Mouse (Mus musculus) liver, embryonic 14.5 days (tissue): ENCODE data around the gene Xirp1.

Experiments used
- CTCF ChIP-seq: IDR thresholded peaks from 2 replicates; pipeline ENCODE4 v1.5.1; 2016; ENCODE audit warnings: antibody characterized with exemption, low read depth, control low read depth
- EP300 ChIP-seq: IDR thresholded peaks from 2 replicates; pipeline ENCODE4 v1.6.1; 2016; ENCODE audit warnings: antibody characterized with exemption, low read depth

DNA sequence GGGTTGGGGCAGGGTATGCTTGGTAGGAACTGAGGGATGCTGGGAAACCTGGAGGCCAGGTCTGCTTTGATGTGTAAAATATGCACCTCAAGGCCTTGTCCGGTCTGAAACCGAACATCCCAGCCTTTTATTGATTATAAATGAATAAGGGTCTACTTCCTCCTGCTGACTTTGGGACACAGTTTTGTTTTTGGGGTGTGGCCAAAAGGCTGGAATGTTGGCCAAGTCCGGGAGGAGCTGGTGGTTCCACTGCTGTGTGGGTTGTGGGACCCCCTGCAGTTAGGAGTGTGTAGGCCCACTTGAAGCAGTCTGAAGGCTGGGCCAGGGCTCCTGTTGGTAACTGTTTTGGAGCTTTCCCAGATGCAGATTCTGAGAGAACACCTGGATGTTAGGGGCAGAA is 17.5 kb downstream of the Xirp1 start:
- TF ChIP-seq CTCF (no peak), EP300 (no peak)
